Mouse (Mus musculus) heart, adult 2 months (tissue): ENCODE data around the gene Slc24a1. TPM values are rescaled to one million over a fixed set of nuclear protein-coding genes. Genes with fewer than 3 reads are reported as not detected.

ENCODE experiments used
- DNase-seq, 2 experiments: peaks; one replicate each; pipeline ENCODE4 v3.0.0; 2021
- H3K27ac ChIP-seq: fragments of 200-600 bp; 2 replicates; pipeline ENCODE4 v1.8.1; 2022
- H3K27me3 ChIP-seq: fragments of 200-500 bp; 2 replicates; pipeline ENCODE4 v1.6.1; 2012; ENCODE audit warnings: mild to moderate bottlenecking, low read length, inconsistent platforms, mixed read lengths; ENCODE audit not compliant: control insufficient read depth, insufficient read depth
- H3K36me3 ChIP-seq: fragments of 200-500 bp; 2 replicates; pipeline ENCODE4 v1.6.1; 2012; ENCODE audit warnings: low read length, inconsistent platforms; ENCODE audit not compliant: control insufficient read depth, insufficient read depth
- H3K4me1 ChIP-seq: fragments of 200-500 bp; 2 replicates; pipeline ENCODE4 v1.6.1; 2011; ENCODE audit warnings: low read length; ENCODE audit not compliant: control insufficient read depth, insufficient read depth
- H3K4me3 ChIP-seq: fragments of 200-600 bp; 2 replicates; pipeline ENCODE4 v1.8.1; 2022
- H3K79me2 ChIP-seq: fragments of 200-500 bp; replicated peaks from 2 replicates; pipeline ENCODE4 v1.6.1; 2012; ENCODE audit warnings: mild to moderate bottlenecking, inconsistent platforms, low read length, moderate library complexity, mixed read lengths; ENCODE audit not compliant: control insufficient read depth, insufficient read depth
- H3K9ac ChIP-seq: fragments of 200-500 bp; 2 replicates; pipeline ENCODE4 v1.6.1; 2012; ENCODE audit warnings: low read depth, mild to moderate bottlenecking, control low read depth, inconsistent platforms, low read length, mixed read lengths
- CTCF ChIP-seq: fragments of 200-600 bp; IDR thresholded peaks from 2 replicates; pipeline ENCODE4 v1.8.1; 2022; ENCODE audit warnings: antibody characterized with exemption, mild to moderate bottlenecking, moderate library complexity
- EP300 ChIP-seq: fragments of 200-500 bp; IDR thresholded peaks from 2 replicates; pipeline ENCODE4 v1.6.1; 2011; ENCODE audit warnings: low read depth, low read length, control low read depth; ENCODE audit not compliant: insufficient read depth
- POLR2A ChIP-seq: fragments of 200-500 bp; IDR thresholded peaks from 2 replicates; pipeline ENCODE4 v1.6.1; 2011; ENCODE audit warnings: mild to moderate bottlenecking, low read depth, low read length, control low read depth; ENCODE audit not compliant: insufficient read depth
- WGBS: fragments of 180-500 bp; shearing (Covaris S2); methylation state at CpG from one replicate; pipeline ENCODE4 v1.1.7; 2018; 5-methylcytosine and 5-hydroxymethylcytosine counted together
- intact Hi-C: fragments of 180-260 bp; cut with DNase I; formaldehyde crosslinking; loops from one replicate; pipeline ENCODE4 v1.15.1; 2025
- microRNA-seq, 2 experiments: library from miRNA; unstranded; fragments of <30 nt; microRNA quantifications; one replicate each; pipeline ENCODE4 v1.2.0; 2021
- polyA plus RNA-seq: library from polyadenylated mRNA; depleted of rRNA; stranded (reverse); fragments of >200 nt; gene quantifications from 2 replicates; pipeline ENCODE4 v1.2.3, GENCODE M21; 2012; rRNA removed
- total RNA-seq, 2 experiments: library from RNA; stranded (reverse); gene quantifications; 2 replicates each; pipeline ENCODE4 v1.2.3; 2021

Slc24a1 gene
- total and polyA plus RNA-seq, 3 experiments, result 0.02 to 0.10 (median 0.05) TPM

GRCm38 (mm10) chr9:64904917-64905640 is 46.3 kb downstream of the Slc24a1 start:
- no peak for TF ChIP-seq CTCF
- no peak for TF ChIP-seq EP300
- TF ChIP-seq POLR2A, result no peak
- H3K4me1 ChIP-seq, result no peaks in the 10 kb centered on the region
- intact Hi-C loops, result no loop called here

GRCm38 (mm10) chr9:64903386-64903785 is 48.0 kb downstream of the Slc24a1 start:
- H3K36me3 ChIP-seq, result peaks cover 2% of the 10 kb centered on the region; the same call in 1 of the 2 replicates
- H3K9ac ChIP-seq, result no peak overlapping the region
- no peak overlapping the region for H3K4me3 ChIP-seq
- peak; percentile 69 to 77 for DNase-seq
- intact Hi-C loops, result loop anchor here (1.0 to 2.0 kb wide), 3 partner anchors 33 to 123 kb away; no protein-coding TSS in a partner anchor
- no peaks in the 10 kb centered on the region for H3K27me3 ChIP-seq
- H3K79me2 ChIP-seq, result no peaks in the 10 kb centered on the region
- no peaks in the 10 kb centered on the region for H3K4me1 ChIP-seq
- no peak for TF ChIP-seq POLR2A
- TF ChIP-seq CTCF, result peak; percentile 98
- TF ChIP-seq EP300, result 0 out of 2 replicates have a peak, but pooled peaks have one; percentile 18
- 55% methylated on average over 3 of the region's 3 CpGs for WGBS
- no peak overlapping the region for H3K27ac ChIP-seq

More at GRCm38 (mm10) chr9:64904917-64905640, 46.3 kb downstream of the Slc24a1 start:
- Histone ChIP-seq H3K79me2 (no peaks in the 10 kb centered on the region), H3K9ac (no peak overlapping the region), H3K27ac (no peak overlapping the region), H3K27me3 (no peaks in the 10 kb centered on the region), H3K4me3 (no peak overlapping the region), H3K36me3 (no peaks in the 10 kb centered on the region)
- 90% methylated on average over 14 of the region's 14 CpGs for WGBS
- DNase-seq, result no peak

GRCm38 (mm10) chr9:64902866-64903265 is 48.5 kb downstream of the Slc24a1 start:
- intact Hi-C loops, result loop anchor here (1.0 to 2.0 kb wide), 3 partner anchors 33 to 122 kb away; no protein-coding TSS in a partner anchor

GRCm38 (mm10) chr9:64896605-64897004 is 54.8 kb downstream of the Slc24a1 start:
- no peaks in the 10 kb centered on the region for H3K4me1 ChIP-seq
- H3K27ac ChIP-seq, result no peak overlapping the region
- H3K9ac ChIP-seq, result no peak overlapping the region
- intact Hi-C loops, result no loop called here
- H3K27me3 ChIP-seq, result no peaks in the 10 kb centered on the region
- peaks cover 4% of the 10 kb centered on the region; the same call in 1 of the 2 replicates for H3K36me3 ChIP-seq
- TF ChIP-seq CTCF, result no peak
- TF ChIP-seq POLR2A, result no peak
- TF ChIP-seq EP300, result no peak
- 81% methylated on average over 10 of the region's 10 CpGs for WGBS
- H3K79me2 ChIP-seq, result no peaks in the 10 kb centered on the region
- H3K4me3 ChIP-seq, result no peak overlapping the region
- DNase-seq, result no peak

More at GRCm38 (mm10) chr9:64902866-64903265, 48.5 kb downstream of the Slc24a1 start:
- Histone ChIP-seq H3K4me3 (no peak overlapping the region), H3K27ac (no peak overlapping the region), H3K9ac (no peak overlapping the region), H3K4me1 (no peaks in the 10 kb centered on the region), H3K36me3 (peaks cover 4% of the 10 kb centered on the region; the same call in 1 of the 2 replicates), H3K27me3 (no peaks in the 10 kb centered on the region), H3K79me2 (no peaks in the 10 kb centered on the region)
- WGBS, result 49% methylated on average over 4 of the region's 4 CpGs
- TF ChIP-seq EP300 (no peak), POLR2A (no peak), CTCF (no peak)
- DNase-seq, result no peak

- H3K27ac ChIP-seq, result no peak overlapping the region
- no peaks in the 10 kb centered on the region for H3K4me1 ChIP-seq
- no peaks in the 10 kb centered on the region for H3K36me3 ChIP-seq
- no peak overlapping the region for H3K9ac ChIP-seq
- TF ChIP-seq EP300 (no peak), CTCF (no peak), POLR2A (no peak)
- H3K27me3 ChIP-seq, result no peaks in the 10 kb centered on the region
- no peak for DNase-seq
- H3K4me3 ChIP-seq, result no peak overlapping the region
- 88% methylated on average over 5 of the region's 5 CpGs for WGBS
- intact Hi-C loops, result no loop called here
- no peaks in the 10 kb centered on the region for H3K79me2 ChIP-seq
Observed at GRCm38 (mm10) chr9:64886008-64886407, 65.4 kb downstream of the Slc24a1 start.

Small RNA genes within 50 kb of the gene (microRNA-seq; reads per million reads assigned to microRNA genes)
- gene Gm25640, result 0 reads per million in 2 experiments

Other genes with a start within 250 kb of the Slc24a1 start
- 100 to 1,000 TPM; 154 to 162 TPM for gene Rab11a, start 213.8 kb downstream of the Slc24a1 start, total RNA-seq
- 79.0 and 140 TPM in 2 replicates for gene Rab11a, start 213.8 kb downstream of the Slc24a1 start, polyA plus RNA-seq
- gene Dennd4a, start 140.3 kb downstream of the Slc24a1 start, total RNA-seq, result 10 to 100 TPM in 1 of 2 experiments, 1 to 10 TPM in 1; 6.8 to 10.2 TPM
- gene Dennd4a, start 140.3 kb downstream of the Slc24a1 start, polyA plus RNA-seq, result 4.5 and 6.0 TPM in 2 replicates
- gene Ints14, start 9.3 kb upstream of the Slc24a1 start, total RNA-seq, result 10 to 100 TPM; 14.0 to 15.3 TPM
- 11.0 and 20.5 TPM in 2 replicates for gene Ints14, start 9.3 kb upstream of the Slc24a1 start, polyA plus RNA-seq
- 10 to 100 TPM; 17.6 to 18.9 TPM for gene Hacd3, start 70.1 kb upstream of the Slc24a1 start, total RNA-seq
- gene Hacd3, start 70.1 kb upstream of the Slc24a1 start, polyA plus RNA-seq, result 11.2 and 18.2 TPM in 2 replicates
- 10 to 100 TPM; 56.6 to 61.0 TPM for gene Dpp8, start 80.8 kb upstream of the Slc24a1 start, total RNA-seq
- gene Dpp8, start 80.8 kb upstream of the Slc24a1 start, polyA plus RNA-seq, result 42.2 and 83.2 TPM in 2 replicates
- gene Igdcc4, start 149.9 kb upstream of the Slc24a1 start, total RNA-seq, result 10 to 100 TPM; 10.2 to 12.4 TPM
- gene Igdcc4, start 149.9 kb upstream of the Slc24a1 start, polyA plus RNA-seq, result 7.3 and 12.0 TPM in 2 replicates
- gene Igdcc3, start 189.6 kb upstream of the Slc24a1 start, total RNA-seq, result under 1 TPM; 0.07 to 0.10 TPM
- 0.12 and 0.16 TPM in 2 replicates for gene Igdcc3, start 189.6 kb upstream of the Slc24a1 start, polyA plus RNA-seq
- gene Parp16, start 243.7 kb upstream of the Slc24a1 start, total RNA-seq, result 1 to 10 TPM; 2.6 to 3.1 TPM
- gene Parp16, start 243.7 kb upstream of the Slc24a1 start, polyA plus RNA-seq, result 3.7 and 4.8 TPM in 2 replicates